Mouse (Mus musculus) embryonic fibroblast, embryonic 13.5 days (primary cell): Measurements from ENCODE around the gene Olfr521.

Experiments
- CTCF ChIP-seq: IDR thresholded peaks from 2 replicates; pipeline ENCODE4 v1.5.1; 2011; ENCODE audit warnings: mild to moderate bottlenecking, control low read depth, low read length, moderate library complexity, borderline replicate concordance; ENCODE audit not compliant: insufficient read depth
- POLR2A ChIP-seq: IDR thresholded peaks from 2 replicates; pipeline ENCODE4 v1.6.1; 2011; ENCODE audit warnings: low read depth, mild to moderate bottlenecking, control low read depth, low read length, moderate library complexity

DNA sequence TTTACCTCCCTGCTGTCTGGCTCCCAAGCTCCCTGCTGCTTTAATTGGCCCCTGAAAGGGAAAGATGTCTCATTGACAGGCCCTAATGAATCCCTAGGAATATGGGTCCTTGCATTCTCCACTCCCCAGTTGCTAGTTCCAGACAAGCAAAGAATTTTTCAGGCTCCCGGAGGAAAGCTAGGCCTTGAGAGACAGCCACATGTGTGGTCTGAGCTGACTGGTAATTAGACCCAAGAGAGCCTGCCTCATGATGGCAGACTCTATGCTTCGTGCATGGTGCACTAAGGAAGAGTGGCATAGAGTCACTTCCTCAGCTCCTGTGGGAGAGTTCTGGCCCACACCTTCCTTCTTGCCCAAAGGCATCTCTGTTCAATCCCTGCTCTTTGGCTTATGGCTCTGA is 24.6 kb downstream of the Olfr521 start:
- no peak for TF ChIP-seq CTCF
- TF ChIP-seq POLR2A = no peak
